Mouse (Mus musculus): Measurements from ENCODE around the gene Asna1. TPM values are rescaled to one million over a fixed set of nuclear protein-coding genes. Genes with fewer than 3 reads are reported as not detected.

The Asna1 gene
- polyA plus RNA-seq, 1 experiment from 2014 or later = 154 TPM

DNA sequence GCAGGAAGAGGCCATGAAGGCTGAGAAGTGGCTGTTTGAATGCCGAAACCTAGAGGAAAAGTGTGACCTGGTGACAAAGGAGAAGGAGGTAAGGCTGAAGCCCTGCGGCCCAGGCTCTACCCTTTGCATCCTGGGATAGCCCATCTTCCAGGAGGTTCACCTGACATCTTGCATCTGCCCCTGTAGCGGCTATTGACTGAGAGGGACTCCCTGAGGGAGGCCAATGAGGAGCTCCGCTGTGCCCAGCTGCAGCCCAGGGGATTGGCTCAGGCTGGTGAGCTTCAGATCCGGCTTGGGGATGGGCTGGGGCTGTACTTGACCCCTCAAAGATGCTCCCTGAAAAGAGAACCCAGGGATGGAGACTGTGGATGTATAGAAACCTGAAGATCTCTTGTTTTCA lies 28.1 kb downstream of the Asna1 start:
- no peak overlapping the region for H3K9ac ChIP-seq (replicated peaks; ENCODE audit: low read length)
- no peaks in the 10 kb centered on the region for H3K9me3 ChIP-seq (ENCODE audit: low read length)
- no peak overlapping the region for H3K27ac ChIP-seq (ENCODE audit: low read length)
- no peak overlapping the region for H3K4me2 ChIP-seq (replicated peaks; ENCODE audit: low read depth, low read length)
- H3K27me3 ChIP-seq (ENCODE audit: insufficient read depth, low read length) = no peaks in the 10 kb centered on the region
- H3K4me3 ChIP-seq (ENCODE audit: low read length) = no peak overlapping the region
- 0 out of 2 replicates have a peak, but pooled peaks cover 4% of the 10 kb centered on the region for H3K36me3 ChIP-seq (ENCODE audit: insufficient read depth, low read length)
- 83% methylated on average over 5 of the region's 5 CpGs for WGBS
- ATAC-seq (ENCODE audit: low FRiP score, low TSS enrichment) = no peak
- H3K4me1 ChIP-seq (ENCODE audit: insufficient read depth, low read length) = peaks cover 6% of the 10 kb centered on the region

DNA sequence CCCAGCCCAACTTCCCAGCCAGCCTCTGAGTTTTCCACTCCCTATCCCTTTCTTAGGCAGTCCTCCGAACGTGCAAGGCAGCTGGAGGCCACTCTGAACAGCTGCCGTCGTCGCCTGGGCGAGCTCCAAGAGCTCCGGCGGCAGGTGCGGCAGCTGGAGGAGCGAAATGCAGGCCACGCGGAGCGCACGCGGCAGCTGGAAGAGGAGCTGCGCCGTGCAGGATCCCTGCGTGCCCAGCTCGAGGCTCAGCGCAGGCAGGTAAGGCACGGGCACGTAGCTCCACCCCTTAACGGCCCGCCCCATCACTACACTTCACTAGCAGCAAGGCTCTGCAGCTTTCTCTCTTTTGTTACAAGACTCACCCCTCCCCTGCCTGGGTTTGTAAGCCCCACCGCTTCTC lies 29.4 kb downstream of the Asna1 start:
- no peak overlapping the region for H3K9ac ChIP-seq (replicated peaks; ENCODE audit: low read length)
- no peaks in the 10 kb centered on the region for H3K9me3 ChIP-seq (ENCODE audit: low read length)
- H3K27me3 ChIP-seq (ENCODE audit: insufficient read depth, low read length) = no peaks in the 10 kb centered on the region
- WGBS = 19% methylated on average over 25 of the region's 25 CpGs
- no peak overlapping the region for H3K27ac ChIP-seq (ENCODE audit: low read length)
- H3K4me2 ChIP-seq (replicated peaks; ENCODE audit: low read depth, low read length) = no peak overlapping the region
- H3K4me1 ChIP-seq (ENCODE audit: insufficient read depth, low read length) = peaks cover 12% of the 10 kb centered on the region
- no peaks in the 10 kb centered on the region for H3K36me3 ChIP-seq (ENCODE audit: insufficient read depth, low read length)
- H3K4me3 ChIP-seq (ENCODE audit: low read length) = no peak overlapping the region
- ATAC-seq (ENCODE audit: low FRiP score, low TSS enrichment) = no peak

DNA sequence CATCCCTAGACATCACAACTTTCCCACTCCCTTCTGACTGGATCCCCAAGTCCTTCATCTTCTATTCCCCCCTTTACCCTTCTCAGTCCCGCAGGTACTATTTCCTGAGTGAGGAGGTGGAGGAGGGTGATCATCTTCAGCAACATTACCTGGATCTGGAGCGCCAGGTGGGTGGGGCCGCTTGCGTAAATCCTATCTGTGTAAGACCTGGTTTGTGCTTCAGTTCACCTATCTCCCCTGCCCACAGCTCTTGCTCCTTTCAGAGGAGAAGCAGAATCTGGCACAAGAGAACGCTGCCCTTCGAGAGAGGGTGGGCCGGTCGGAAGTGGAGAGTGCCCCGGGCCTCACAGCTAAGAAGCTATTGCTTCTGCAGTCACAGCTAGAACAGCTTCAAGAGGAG lies 30.7 kb downstream of the Asna1 start:
- H3K36me3 ChIP-seq (ENCODE audit: insufficient read depth, low read length) = no peaks in the 10 kb centered on the region
- no peak overlapping the region for H3K27ac ChIP-seq (ENCODE audit: low read length)
- no peak overlapping the region for H3K4me3 ChIP-seq (ENCODE audit: low read length)
- no peaks in the 10 kb centered on the region for H3K9me3 ChIP-seq (ENCODE audit: low read length)
- no peak overlapping the region for H3K4me2 ChIP-seq (replicated peaks; ENCODE audit: low read depth, low read length)
- peaks cover 16% of the 10 kb centered on the region for H3K4me1 ChIP-seq (ENCODE audit: insufficient read depth, low read length)
- WGBS = 93% methylated on average over 9 of the region's 9 CpGs
- no peak overlapping the region for H3K9ac ChIP-seq (replicated peaks; ENCODE audit: low read length)
- no peaks in the 10 kb centered on the region for H3K27me3 ChIP-seq (ENCODE audit: insufficient read depth, low read length)
- ATAC-seq (ENCODE audit: low FRiP score, low TSS enrichment) = no peak

DNA sequence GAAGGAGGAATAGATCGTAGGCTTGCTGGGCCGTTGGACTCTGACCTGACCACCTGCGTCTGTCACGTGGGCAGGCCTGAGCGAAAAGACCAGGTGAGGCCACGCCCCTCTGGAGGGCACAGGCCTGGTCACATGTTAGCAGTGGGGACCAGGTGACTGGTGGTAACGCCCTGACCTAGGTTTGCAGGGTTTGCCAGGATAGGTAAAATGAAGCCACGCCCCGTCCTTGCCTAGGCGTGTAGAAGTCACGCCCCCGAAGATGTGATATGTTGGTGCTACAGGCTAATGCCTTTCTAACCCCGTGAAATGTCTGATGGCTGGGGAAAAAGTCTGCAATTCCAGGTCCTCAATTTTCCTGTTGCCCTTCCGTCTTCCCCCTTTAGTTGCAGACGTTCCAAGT lies 34.2 kb downstream of the Asna1 start:
- Histone ChIP-seq H3K36me3 (ENCODE audit: insufficient read depth, low read length) (no peaks in the 10 kb centered on the region), H3K9me3 (ENCODE audit: low read length) (no peaks in the 10 kb centered on the region), H3K27ac (ENCODE audit: low read length) (peak overlapping the region; percentile 93), H3K4me3 (ENCODE audit: low read length) (peak overlapping the region; percentile 65), H3K4me2 (replicated peaks; ENCODE audit: low read depth, low read length) (peak overlapping the region; percentile 96), H3K9ac (replicated peaks; ENCODE audit: low read length) (peak overlapping the region; percentile 87), H3K27me3 (ENCODE audit: insufficient read depth, low read length) (no peaks in the 10 kb centered on the region), H3K4me1 (ENCODE audit: insufficient read depth, low read length) (peaks cover 23% of the 10 kb centered on the region)
- peak; percentile 66 for ATAC-seq (ENCODE audit: low FRiP score, low TSS enrichment)
- WGBS = 2% methylated on average over 15 of the region's 15 CpGs

DNA sequence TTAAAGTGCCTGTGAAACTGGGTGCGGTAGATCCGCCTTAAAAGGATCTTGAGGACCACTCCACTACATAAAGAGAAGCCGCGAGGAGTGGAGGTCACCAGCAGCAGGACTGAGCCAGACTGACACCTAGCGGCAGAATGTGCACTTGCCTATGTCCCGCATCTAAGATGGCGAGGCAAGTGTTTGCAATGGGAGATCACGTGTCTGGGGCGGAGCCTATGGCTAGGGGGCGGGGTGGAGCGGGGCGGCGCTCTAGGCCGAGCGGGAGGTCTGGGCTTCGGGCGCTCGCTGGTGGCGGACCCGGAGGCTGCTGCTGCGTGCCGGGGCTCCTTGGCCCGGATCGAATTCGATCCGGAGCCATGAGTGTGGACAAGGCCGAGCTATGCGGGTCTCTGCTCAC lies 34.7 kb downstream of the Asna1 start, which contains the start of gene Hook2:
TSS of gene Hook2 (plus strand) at position 255 of the 400 bp plus-strand sequence.
- peak; percentile 92 for ATAC-seq (ENCODE audit: low FRiP score, low TSS enrichment)
- 0% methylated on average over 28 of the region's 28 CpGs for WGBS

DNA sequence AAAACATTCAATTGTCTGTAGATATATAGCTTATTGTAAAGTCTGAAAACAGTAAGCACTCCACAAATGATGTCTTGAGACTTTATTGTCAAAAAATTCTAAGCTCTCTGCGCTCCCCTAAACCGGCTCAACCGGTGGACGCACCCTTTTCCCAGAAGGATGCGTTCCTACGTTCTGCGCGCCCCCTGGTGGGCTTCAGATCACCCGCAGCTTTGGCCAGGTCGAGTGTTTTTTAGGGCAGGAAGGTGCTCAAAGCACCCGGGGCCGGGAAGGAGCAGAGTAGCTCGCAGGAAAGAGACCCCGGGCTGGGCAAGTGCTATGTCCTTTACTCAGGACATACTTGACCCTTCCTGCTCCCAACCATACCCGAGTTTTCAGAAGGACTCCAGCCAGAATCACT lies 35.3 kb downstream of the Asna1 start:
- WGBS = 0% methylated on average over 15 of the region's 15 CpGs
- peak; percentile 64 for ATAC-seq (ENCODE audit: low FRiP score, low TSS enrichment)
- H3K36me3 ChIP-seq (ENCODE audit: insufficient read depth, low read length) = no peaks in the 10 kb centered on the region

More for the DNA sequence above, 34.7 kb downstream of the Asna1 start, which contains the start of gene Hook2:
- Histone ChIP-seq H3K9ac (replicated peaks; ENCODE audit: low read length) (peak within 1 kb of the TSS; percentile 87), H3K36me3 (ENCODE audit: insufficient read depth, low read length) (no peaks in the 10 kb centered on the region), H3K4me1 (ENCODE audit: insufficient read depth, low read length) (peaks cover 26% of the 10 kb centered on the region), H3K27me3 (ENCODE audit: insufficient read depth, low read length) (no peaks in the 10 kb centered on the region), H3K27ac (ENCODE audit: low read length) (peak within 1 kb of the TSS; percentile 93), H3K9me3 (ENCODE audit: low read length) (no peaks in the 10 kb centered on the region), H3K4me3 (ENCODE audit: low read length) (peak within 1 kb of the TSS; percentile 65), H3K4me2 (replicated peaks; ENCODE audit: low read depth, low read length) (peak within 1 kb of the TSS; percentile 96)

DNA sequence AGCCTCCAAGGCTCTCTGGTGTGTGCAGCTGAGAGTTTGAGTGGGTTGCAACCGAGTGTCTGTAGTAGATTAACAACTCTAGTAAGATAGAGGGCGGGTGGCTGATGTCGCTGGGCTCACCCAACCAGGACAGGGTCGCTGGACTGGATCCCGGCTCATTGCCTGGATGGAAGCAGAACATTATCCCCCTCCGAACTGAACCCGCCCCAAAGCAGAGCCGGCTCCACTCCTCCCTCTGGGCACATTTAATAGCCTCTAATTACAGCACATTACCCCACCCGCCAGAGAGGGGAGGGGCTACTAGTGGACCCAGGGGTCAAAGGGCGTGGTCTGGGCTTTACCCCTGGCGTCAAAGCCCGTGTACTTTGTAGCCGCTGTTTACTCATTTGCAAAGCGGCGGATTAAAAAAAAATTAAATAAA lies 35.8 kb downstream of the Asna1 start:
- peak overlapping the region; percentile 96 for H3K4me2 ChIP-seq (replicated peaks; ENCODE audit: low read depth, low read length)
- WGBS = 5% methylated on average over 15 of the region's 15 CpGs
- peak; percentile 9 for ATAC-seq (ENCODE audit: low FRiP score, low TSS enrichment)

More for the DNA sequence above, 35.3 kb downstream of the Asna1 start:
- Histone ChIP-seq H3K4me1 (ENCODE audit: insufficient read depth, low read length) (peaks cover 31% of the 10 kb centered on the region), H3K9me3 (ENCODE audit: low read length) (no peaks in the 10 kb centered on the region), H3K27me3 (ENCODE audit: insufficient read depth, low read length) (no peaks in the 10 kb centered on the region), H3K9ac (replicated peaks; ENCODE audit: low read length) (peak overlapping the region; percentile 87), H3K27ac (ENCODE audit: low read length) (peak overlapping the region; percentile 93), H3K4me3 (ENCODE audit: low read length) (peak overlapping the region; percentile 65), H3K4me2 (replicated peaks; ENCODE audit: low read depth, low read length) (peak overlapping the region; percentile 96)

DNA sequence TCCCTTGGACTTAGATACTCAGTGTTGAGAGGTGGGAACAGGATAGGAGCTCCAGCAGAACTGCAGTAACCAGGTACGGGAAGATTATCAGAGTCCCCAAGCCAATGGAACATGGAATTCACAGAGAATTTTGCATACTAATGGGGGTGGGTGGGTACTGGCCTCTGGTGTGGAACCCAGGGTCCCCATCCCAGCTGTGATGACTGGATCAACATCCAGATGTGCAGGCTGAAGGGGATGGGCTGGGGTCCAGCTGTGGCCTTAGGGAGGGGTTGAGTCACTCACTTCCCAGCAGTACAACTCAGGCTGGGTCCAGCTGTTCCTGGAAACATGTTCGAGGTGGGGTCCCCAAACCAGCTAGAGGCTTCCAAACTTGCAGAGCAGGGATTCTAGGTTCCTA lies 37.2 kb downstream of the Asna1 start:
- H3K9ac ChIP-seq (replicated peaks; ENCODE audit: low read length) = no peak overlapping the region
- no peaks in the 10 kb centered on the region for H3K36me3 ChIP-seq (ENCODE audit: insufficient read depth, low read length)
- H3K27ac ChIP-seq (ENCODE audit: low read length) = no peak overlapping the region
- no peak overlapping the region for H3K4me3 ChIP-seq (ENCODE audit: low read length)
- H3K4me1 ChIP-seq (ENCODE audit: insufficient read depth, low read length) = peaks cover 43% of the 10 kb centered on the region
- no peak overlapping the region for H3K4me2 ChIP-seq (replicated peaks; ENCODE audit: low read depth, low read length)
- no peaks in the 10 kb centered on the region for H3K9me3 ChIP-seq (ENCODE audit: low read length)
- 63% methylated on average over 2 of the region's 2 CpGs for WGBS
- H3K27me3 ChIP-seq (ENCODE audit: insufficient read depth, low read length) = no peaks in the 10 kb centered on the region
- no peak for ATAC-seq (ENCODE audit: low FRiP score, low TSS enrichment)

More for the DNA sequence above, 35.8 kb downstream of the Asna1 start:
- peak overlapping the region; percentile 50 for H3K9ac ChIP-seq (replicated peaks; ENCODE audit: low read length)
- H3K36me3 ChIP-seq (ENCODE audit: insufficient read depth, low read length) = no peaks in the 10 kb centered on the region
- H3K9me3 ChIP-seq (ENCODE audit: low read length) = no peaks in the 10 kb centered on the region
- H3K27ac ChIP-seq (ENCODE audit: low read length) = peak overlapping the region; percentile 78
- H3K4me1 ChIP-seq (ENCODE audit: insufficient read depth, low read length) = peaks cover 36% of the 10 kb centered on the region
- no peaks in the 10 kb centered on the region for H3K27me3 ChIP-seq (ENCODE audit: insufficient read depth, low read length)
- peak overlapping the region; percentile 65 for H3K4me3 ChIP-seq (ENCODE audit: low read length)

DNA sequence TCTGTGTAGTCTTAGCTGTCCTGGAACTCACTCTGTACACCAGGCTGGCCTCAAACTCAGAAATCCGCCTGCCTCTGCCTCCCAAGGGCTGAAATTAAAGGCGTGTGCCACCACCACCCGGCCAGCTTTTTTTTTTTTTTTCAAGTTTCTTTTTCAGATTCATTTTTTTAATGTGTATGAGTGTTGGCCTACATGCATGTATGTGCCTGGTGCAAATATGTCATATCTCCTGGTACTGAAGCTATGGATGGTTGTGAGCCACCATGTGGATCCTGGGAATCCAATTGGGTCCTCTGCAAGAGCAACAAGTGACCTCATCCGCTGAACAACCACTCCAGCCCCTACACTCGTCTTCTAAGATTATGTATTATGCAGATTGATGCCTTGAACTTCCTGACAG lies 37.7 kb downstream of the Asna1 start:
- Histone ChIP-seq H3K27me3 (ENCODE audit: insufficient read depth, low read length) (no peaks in the 10 kb centered on the region), H3K4me3 (ENCODE audit: low read length) (no peak overlapping the region), H3K4me2 (replicated peaks; ENCODE audit: low read depth, low read length) (no peak overlapping the region), H3K36me3 (ENCODE audit: insufficient read depth, low read length) (no peaks in the 10 kb centered on the region), H3K9ac (replicated peaks; ENCODE audit: low read length) (no peak overlapping the region), H3K27ac (ENCODE audit: low read length) (no peak overlapping the region), H3K9me3 (ENCODE audit: low read length) (no peaks in the 10 kb centered on the region), H3K4me1 (ENCODE audit: insufficient read depth, low read length) (peaks cover 48% of the 10 kb centered on the region)
- 81% methylated on average over 5 of the region's 5 CpGs for WGBS
- no peak for ATAC-seq (ENCODE audit: low FRiP score, low TSS enrichment)

DNA sequence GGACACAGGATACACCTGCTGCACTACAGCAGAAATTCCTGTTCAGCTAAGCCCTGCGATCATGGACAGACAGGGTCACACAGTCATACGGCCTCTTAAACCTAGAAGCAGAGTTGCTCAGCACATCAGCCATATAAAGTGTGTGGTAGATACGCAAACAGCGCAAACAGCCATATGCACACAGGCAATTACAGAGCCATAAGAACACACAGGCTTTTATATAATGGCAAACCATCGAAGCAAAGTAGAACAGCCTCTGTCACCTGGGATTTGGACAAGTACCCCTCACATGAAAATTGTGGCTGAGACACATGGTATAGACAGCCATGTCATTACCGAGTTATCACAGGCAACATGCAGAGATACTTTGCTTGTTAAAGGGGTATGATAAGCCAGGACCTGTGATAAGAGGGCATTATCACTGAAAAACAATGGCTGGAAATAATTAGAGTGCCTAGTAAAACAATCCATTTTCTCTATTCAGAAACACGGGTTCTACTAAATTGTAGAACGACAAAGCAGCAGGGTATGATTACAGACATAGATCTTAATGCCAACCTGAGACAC lies 38.6 kb downstream of the Asna1 start:
- H3K27ac ChIP-seq (ENCODE audit: low read length) = peak overlapping the region; percentile 87; the same call in 1 of the 2 replicates
- WGBS = 41% methylated on average over 8 of the region's 8 CpGs
- peaks cover 57% of the 10 kb centered on the region for H3K4me1 ChIP-seq (ENCODE audit: insufficient read depth, low read length)
- peak overlapping the region; percentile 100 for H3K4me2 ChIP-seq (replicated peaks; ENCODE audit: low read depth, low read length)
- ATAC-seq (ENCODE audit: low FRiP score, low TSS enrichment) = no peak
- peak overlapping the region; percentile 75 for H3K9ac ChIP-seq (replicated peaks; ENCODE audit: low read length)
- H3K4me3 ChIP-seq (ENCODE audit: low read length) = peak overlapping the region; percentile 55
- H3K27me3 ChIP-seq (ENCODE audit: insufficient read depth, low read length) = no peaks in the 10 kb centered on the region
- H3K36me3 ChIP-seq (ENCODE audit: insufficient read depth, low read length) = no peaks in the 10 kb centered on the region
- H3K9me3 ChIP-seq (ENCODE audit: low read length) = no peaks in the 10 kb centered on the region

All from kidney, embryonic 16.5 days (tissue).